Mouse (Mus musculus) kidney, embryonic 15.5 days (tissue): ENCODE results near the gene 1700042G07Rik. TPM values are rescaled to one million over a fixed set of nuclear protein-coding genes. Genes with fewer than 3 reads are reported as not detected.
"Not testable (repeated sequence)": the region's sequence is repeated elsewhere in the genome, so short reads cannot be mapped to it uniquely, and the experiment has no call there.

Source experiments
- ATAC-seq: fragments of 200-750 bp; cut with Nextera tagmentation; replicated peaks from 2 replicates; pipeline ENCODE4 v1.8.0; 2017; ENCODE audit warnings: moderate TSS enrichment; ENCODE audit not compliant: low FRiP score
- H3K27ac ChIP-seq: fragments of 300-500 bp; sonication (generic); 2 replicates; pipeline ENCODE4 v1.5.1; 2015; ENCODE audit warnings: mild to moderate bottlenecking, inconsistent platforms
- H3K27me3 ChIP-seq: fragments of 300-500 bp; sonication (generic); 2 replicates; pipeline ENCODE4 v1.6.1; 2015; ENCODE audit warnings: inconsistent platforms
- H3K36me3 ChIP-seq: fragments of 300-500 bp; sonication (generic); 2 replicates; pipeline ENCODE4 v1.6.1; 2015; ENCODE audit warnings: inconsistent platforms
- H3K4me1 ChIP-seq: fragments of 300-500 bp; sonication (generic); 2 replicates; pipeline ENCODE4 v1.6.1; 2015; ENCODE audit warnings: inconsistent platforms
- H3K4me2 ChIP-seq: fragments of 300-500 bp; sonication (generic); 2 replicates; pipeline ENCODE4 v1.6.1; 2015; ENCODE audit warnings: moderate library complexity, mild to moderate bottlenecking, inconsistent platforms
- H3K4me3 ChIP-seq: fragments of 300-500 bp; sonication (generic); replicated peaks from 2 replicates; pipeline ENCODE4 v1.5.1; 2015; ENCODE audit warnings: mild to moderate bottlenecking, inconsistent platforms
- H3K9ac ChIP-seq: fragments of 300-500 bp; sonication (generic); 2 replicates; pipeline ENCODE4 v1.6.1; 2015; ENCODE audit warnings: mild to moderate bottlenecking, inconsistent platforms
- H3K9me3 ChIP-seq: fragments of 300-500 bp; sonication (generic); replicated peaks from 2 replicates; pipeline ENCODE4 v1.6.1; 2016; ENCODE audit warnings: inconsistent platforms
- WGBS: fragments of 180-500 bp; shearing (Covaris S2); methylation state at CpG from one replicate; pipeline ENCODE4 v1.1.7; 2015; ENCODE audit warnings: mixed read lengths; 5-methylcytosine and 5-hydroxymethylcytosine counted together
- polyA plus RNA-seq: library from polyadenylated mRNA; unstranded; fragments of >200 nt; fragmentation: Nextera tagmentation; extraction: Ambion mirVana; gene quantifications from 2 replicates; pipeline ENCODE4 v1.2.1, GENCODE M21; 2015

The 1700042G07Rik gene
- polyA plus RNA-seq, 1 experiment from 2014 or later = not detected

DNA sequence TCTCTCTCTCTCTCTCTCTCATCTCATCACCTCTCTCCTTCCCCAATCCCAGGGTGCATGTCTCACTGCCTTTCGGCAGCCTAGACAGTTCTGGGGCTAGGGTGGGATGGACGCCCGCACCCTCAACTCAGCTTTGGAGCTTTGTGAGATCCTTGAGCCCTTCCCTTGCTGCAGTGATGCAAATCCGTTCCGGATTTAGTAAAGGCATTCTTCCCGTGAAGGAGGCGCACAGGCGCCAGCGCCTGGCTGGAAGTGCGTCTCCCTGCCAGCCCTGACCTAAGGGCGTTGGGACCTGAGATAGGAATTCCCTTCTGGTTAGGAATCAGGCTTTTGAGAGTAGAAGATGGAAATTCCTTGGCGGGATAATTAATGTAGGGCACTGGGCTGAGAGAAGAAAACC, 9.6 kb downstream of the 1700042G07Rik start:
- Histone ChIP-seq H3K27ac (peak overlapping the region; percentile 24; the same call in 1 of the 2 replicates), H3K4me2 (peak overlapping the region; percentile 44)
- ATAC-seq = no peak

GRCm38 (mm10) chr4:116185083-116185482, 11.9 kb downstream of the 1700042G07Rik start:
- ATAC-seq = no peak
- WGBS = 89% methylated on average over 4 of the region's 4 CpGs
- Histone ChIP-seq H3K4me2 (no peak overlapping the region), H3K27ac (no peak overlapping the region), H3K4me3 (no peak overlapping the region), H3K36me3 (no peaks in the 10 kb centered on the region), H3K27me3 (no peaks in the 10 kb centered on the region), H3K9me3 (no peaks in the 10 kb centered on the region), H3K9ac (no peak overlapping the region), H3K4me1 (peaks cover 14% of the 10 kb centered on the region)

More for the DNA sequence above, 9.6 kb downstream of the 1700042G07Rik start:
- no peak overlapping the region; the same call in 1 of the 2 replicates for H3K4me3 ChIP-seq
- 9% methylated on average over 12 of the region's 12 CpGs for WGBS
- peak overlapping the region; percentile 30; the same call in 1 of the 2 replicates for H3K9ac ChIP-seq
- no peaks in the 10 kb centered on the region for H3K36me3 ChIP-seq
- H3K4me1 ChIP-seq = peaks cover 17% of the 10 kb centered on the region
- H3K9me3 ChIP-seq = no peaks in the 10 kb centered on the region
- H3K27me3 ChIP-seq = no peaks in the 10 kb centered on the region

- H3K9ac ChIP-seq = no peak overlapping the region
- no peak for ATAC-seq
- 22% methylated on average over 4 of the region's 4 CpGs for WGBS
- H3K4me1 ChIP-seq = 0 out of 2 replicates have a peak, but pooled peaks cover 4% of the 10 kb centered on the region
- no peaks in the 10 kb centered on the region for H3K27me3 ChIP-seq
- H3K9me3 ChIP-seq = no peaks in the 10 kb centered on the region
- H3K4me3 ChIP-seq = no peak overlapping the region
- H3K36me3 ChIP-seq = no peaks in the 10 kb centered on the region
- no peak overlapping the region for H3K27ac ChIP-seq
- no peak overlapping the region for H3K4me2 ChIP-seq
These were observed 19.2 kb downstream of the 1700042G07Rik start for GRCm38 (mm10) chr4:116192286-116192835.

DNA sequence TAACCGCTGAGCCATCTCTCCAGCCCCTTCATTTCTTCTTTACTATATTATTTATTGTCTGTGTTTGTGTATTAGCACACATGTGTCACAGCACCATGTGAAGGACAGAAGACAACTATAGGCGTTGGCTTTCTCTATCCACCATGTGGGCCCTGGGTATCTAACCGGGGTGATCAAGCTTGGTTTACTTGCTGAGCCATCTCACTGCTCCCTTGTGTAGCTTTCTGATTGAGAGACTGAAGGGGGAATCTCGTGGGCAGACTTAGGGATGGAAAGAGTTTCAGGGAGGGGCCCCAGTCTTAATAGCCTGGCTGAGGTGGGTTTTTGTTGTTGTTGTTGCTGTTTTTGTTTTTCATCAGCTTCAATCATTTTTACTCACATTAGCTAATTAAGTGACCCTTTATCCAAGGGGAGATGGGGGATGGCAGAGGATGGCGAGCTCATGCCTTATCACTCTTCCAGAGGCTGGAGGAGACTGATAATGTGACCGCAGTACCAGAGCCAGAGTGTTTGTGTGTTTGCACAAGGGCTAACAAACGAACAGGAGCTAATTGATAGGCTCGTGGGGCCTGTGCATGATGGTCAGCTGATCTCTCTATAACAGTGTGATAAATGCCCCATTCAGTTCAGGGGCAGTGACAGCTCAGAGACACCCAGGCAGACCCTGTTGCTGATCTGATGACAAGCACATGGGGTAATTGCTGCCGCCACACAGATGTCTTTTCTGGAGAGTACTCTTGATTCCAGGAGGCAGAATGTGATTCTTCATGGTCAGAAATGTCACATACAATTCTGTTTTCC, 20.6 kb downstream of the 1700042G07Rik start:
- Histone ChIP-seq H3K4me2 (no peak overlapping the region), H3K9me3 (no peaks in the 10 kb centered on the region), H3K4me1 (0 out of 2 replicates have a peak, but pooled peaks cover 4% of the 10 kb centered on the region), H3K4me3 (no peak overlapping the region), H3K27me3 (no peaks in the 10 kb centered on the region), H3K27ac (no peak overlapping the region), H3K9ac (no peak overlapping the region), H3K36me3 (no peaks in the 10 kb centered on the region)
- ATAC-seq = 0 out of 2 replicates have a peak, but pooled peaks have one; percentile 43
- 62% methylated on average over 9 of the region's 9 CpGs for WGBS

DNA sequence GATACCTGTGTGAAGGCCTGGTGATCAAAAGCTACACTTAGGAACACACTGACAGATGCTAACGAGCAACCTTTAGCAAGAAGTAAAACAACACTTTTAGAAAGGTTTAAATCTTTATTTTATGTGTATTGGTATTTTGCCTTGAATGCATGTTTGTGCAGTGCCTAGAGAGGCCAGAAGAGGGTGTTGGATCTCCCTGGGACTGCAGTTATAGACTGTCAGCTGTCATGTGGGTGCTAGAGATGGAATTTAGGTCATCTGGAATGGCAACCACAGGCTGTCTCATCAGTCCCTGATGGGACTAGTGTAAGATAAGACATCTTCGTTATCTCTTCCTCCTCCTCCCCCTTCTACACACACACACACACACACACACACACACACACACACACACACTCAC, 25.2 kb downstream of the 1700042G07Rik start:
- no peak for ATAC-seq
- no peak overlapping the region for H3K4me3 ChIP-seq
- no peaks in the 10 kb centered on the region for H3K36me3 ChIP-seq
- H3K4me2 ChIP-seq = no peak overlapping the region
- no peaks in the 10 kb centered on the region for H3K27me3 ChIP-seq
- 68% methylated on average over 2 of the region's 2 CpGs for WGBS
- H3K9me3 ChIP-seq = no peaks in the 10 kb centered on the region
- no peaks in the 10 kb centered on the region for H3K4me1 ChIP-seq
- H3K9ac ChIP-seq = no peak overlapping the region
- no peak overlapping the region for H3K27ac ChIP-seq

DNA sequence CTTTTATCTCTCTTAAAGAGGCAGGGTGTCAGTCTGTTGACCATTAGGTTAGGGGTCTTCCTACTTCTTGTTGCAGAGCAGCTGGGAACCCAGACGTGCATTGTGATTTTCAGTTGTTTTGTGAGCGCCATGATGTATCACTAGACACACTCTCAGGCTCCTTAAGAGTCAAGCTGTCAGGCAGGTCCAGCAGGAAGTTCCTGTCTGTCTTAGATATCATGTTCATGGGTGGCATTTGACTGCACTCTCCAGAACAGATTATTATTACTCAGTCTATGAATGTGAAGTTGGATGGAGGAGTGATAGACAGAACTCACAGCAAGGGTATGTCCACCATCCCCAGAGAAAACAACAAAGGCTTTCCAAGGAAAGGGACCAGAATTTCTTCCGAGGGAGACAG, 31.2 kb downstream of the 1700042G07Rik start:
- no peaks in the 10 kb centered on the region for H3K9me3 ChIP-seq
- no peak for ATAC-seq
- no peak overlapping the region for H3K4me3 ChIP-seq
- no peak overlapping the region for H3K27ac ChIP-seq
- WGBS = 59% methylated on average over 3 of the region's 3 CpGs
- H3K4me2 ChIP-seq = no peak overlapping the region
- H3K36me3 ChIP-seq = no peaks in the 10 kb centered on the region
- H3K4me1 ChIP-seq = no peaks in the 10 kb centered on the region
- no peaks in the 10 kb centered on the region for H3K27me3 ChIP-seq
- H3K9ac ChIP-seq = no peak overlapping the region

DNA sequence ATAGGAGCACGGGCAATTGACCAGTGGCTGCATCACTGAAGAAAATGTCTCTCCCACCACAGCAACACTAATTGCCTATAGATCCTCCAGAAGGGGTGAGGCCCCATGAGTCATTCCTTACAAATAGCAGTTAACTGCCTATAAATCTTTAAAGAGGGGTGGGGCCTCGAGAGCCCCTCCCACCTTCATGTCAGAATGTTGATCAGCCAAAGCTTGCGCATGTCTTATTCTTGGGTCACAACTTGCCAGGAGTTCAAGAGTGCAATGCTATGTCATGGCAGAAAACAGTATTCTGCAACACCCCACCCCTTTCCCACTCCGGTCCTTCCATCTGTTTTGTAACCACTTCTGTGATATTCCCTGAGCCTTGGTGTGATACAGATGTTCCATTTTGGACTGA, 33.4 kb downstream of the 1700042G07Rik start:
- H3K9me3 ChIP-seq = no peaks in the 10 kb centered on the region
- H3K4me3 ChIP-seq = no peak overlapping the region
- WGBS = 63% methylated on average over 4 of the region's 4 CpGs

GRCm38 (mm10) chr4:116208891-116209290, 35.7 kb downstream of the 1700042G07Rik start:
- no peaks in the 10 kb centered on the region for H3K4me1 ChIP-seq
- H3K36me3 ChIP-seq = no peaks in the 10 kb centered on the region
- H3K27me3 ChIP-seq = no peaks in the 10 kb centered on the region
- no peak overlapping the region for H3K27ac ChIP-seq
- ATAC-seq = no peak
- 88% methylated on average over 1 of the region's 1 CpGs for WGBS
- H3K4me2 ChIP-seq = no peak overlapping the region
- no peak overlapping the region for H3K9ac ChIP-seq
- H3K9me3 ChIP-seq = no peaks in the 10 kb centered on the region
- no peak overlapping the region for H3K4me3 ChIP-seq

More for the DNA sequence above, 33.4 kb downstream of the 1700042G07Rik start:
- Histone ChIP-seq H3K36me3 (no peaks in the 10 kb centered on the region), H3K27me3 (no peaks in the 10 kb centered on the region), H3K4me1 (no peaks in the 10 kb centered on the region), H3K27ac (no peak overlapping the region), H3K4me2 (no peak overlapping the region), H3K9ac (no peak overlapping the region)
- ATAC-seq = no peak

DNA sequence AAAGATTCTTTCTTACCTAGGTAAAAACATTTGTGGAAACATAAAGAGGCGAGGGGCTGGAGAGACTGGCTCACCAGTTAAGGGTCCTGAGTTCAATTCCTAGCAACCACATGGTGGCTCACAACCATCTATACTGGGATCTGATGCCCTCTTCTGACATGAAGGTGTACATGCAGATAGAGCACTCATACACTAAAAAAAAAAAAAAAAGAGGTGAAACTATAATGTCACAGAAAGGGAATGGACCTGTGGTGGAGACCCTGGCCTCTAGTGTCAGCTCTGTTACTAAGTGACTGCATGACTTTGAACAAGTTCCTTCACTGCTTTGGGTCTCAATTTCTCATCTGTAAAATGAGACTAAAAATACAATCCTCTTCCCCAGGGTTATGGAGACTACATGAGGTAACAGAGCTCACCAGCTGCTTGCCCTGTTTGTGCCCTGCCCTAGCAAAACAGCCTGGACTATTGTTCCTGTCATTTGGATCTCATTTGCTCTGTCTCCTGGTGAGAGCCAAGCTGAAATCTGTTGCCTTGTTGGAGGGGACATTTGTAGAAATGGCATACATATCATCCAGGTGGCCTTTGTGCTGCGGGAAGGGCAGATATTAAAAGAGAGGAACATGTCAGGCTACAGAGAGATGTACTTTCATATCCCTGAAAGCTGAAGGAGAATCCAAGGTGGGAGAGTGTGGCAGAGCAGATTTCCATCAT, 42.9 kb downstream of the 1700042G07Rik start:
- no peaks in the 10 kb centered on the region for H3K36me3 ChIP-seq
- H3K27me3 ChIP-seq = no peaks in the 10 kb centered on the region
- no peak overlapping the region for H3K4me3 ChIP-seq
- peaks cover 11% of the 10 kb centered on the region for H3K4me1 ChIP-seq
- no peak overlapping the region for H3K27ac ChIP-seq
- no peak overlapping the region for H3K4me2 ChIP-seq
- 87% methylated on average over 2 of the region's 2 CpGs for WGBS
- ATAC-seq = no peak
- no peaks in the 10 kb centered on the region for H3K9me3 ChIP-seq
- no peak overlapping the region for H3K9ac ChIP-seq

DNA sequence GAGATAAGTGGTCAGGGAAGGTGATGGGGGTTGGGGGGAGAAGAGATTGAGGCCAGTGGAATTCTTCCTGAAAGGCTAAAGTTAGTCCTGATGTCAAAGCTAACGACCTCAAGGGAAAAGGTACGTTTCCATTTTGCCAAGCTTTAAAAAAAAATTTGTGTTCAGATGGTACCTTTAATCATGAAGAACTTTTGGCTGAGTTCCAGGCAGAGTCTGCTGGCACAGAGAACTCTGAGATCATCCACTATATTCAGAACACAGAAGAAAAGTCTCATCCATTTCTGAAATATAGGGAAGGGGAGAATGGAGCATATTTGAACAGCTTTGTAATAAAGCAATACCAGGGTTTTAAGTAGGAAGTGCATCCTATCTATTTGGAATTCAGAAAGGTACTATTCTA, 43.9 kb downstream of the 1700042G07Rik start:
- peaks cover 11% of the 10 kb centered on the region for H3K4me1 ChIP-seq
- H3K27ac ChIP-seq = no peak overlapping the region
- H3K9me3 ChIP-seq = no peaks in the 10 kb centered on the region
- ATAC-seq = no peak
- H3K36me3 ChIP-seq = no peaks in the 10 kb centered on the region
- H3K4me2 ChIP-seq = no peak overlapping the region
- no peak overlapping the region for H3K9ac ChIP-seq
- no peak overlapping the region for H3K4me3 ChIP-seq
- H3K27me3 ChIP-seq = no peaks in the 10 kb centered on the region
- WGBS = 51% methylated on average over 2 of the region's 2 CpGs

- not testable (repeated sequence) for H3K36me3 ChIP-seq, H3K27ac ChIP-seq, H3K4me3 ChIP-seq, H3K27me3 ChIP-seq, H3K4me2 ChIP-seq, H3K9me3 ChIP-seq, ATAC-seq, H3K9ac ChIP-seq
- WGBS = 88% methylated on average over 1 of the region's 1 CpGs
- H3K4me1 ChIP-seq = peaks cover 11% of the 10 kb centered on the region
These were observed 44.5 kb downstream of the 1700042G07Rik start for GRCm38 (mm10) chr4:116217661-116218060.

DNA sequence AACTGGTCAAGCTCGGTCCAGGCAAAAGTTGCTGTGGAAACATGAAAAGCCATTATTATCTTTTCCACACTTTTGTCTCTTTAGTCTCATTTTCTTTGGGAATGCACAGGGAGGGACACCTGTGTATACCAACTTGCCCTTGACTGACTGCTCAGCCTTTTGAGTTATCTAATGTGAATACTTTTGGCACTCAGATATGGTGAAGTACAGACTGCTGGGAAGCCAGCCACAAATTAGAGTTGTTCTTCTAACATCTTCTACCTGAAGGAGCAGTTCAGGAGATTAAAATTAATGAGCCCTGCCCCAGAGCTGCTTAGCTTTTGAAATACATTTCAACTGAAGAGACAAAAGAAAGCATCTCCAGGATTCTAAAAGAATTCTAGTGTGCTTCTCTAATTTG, 45.9 kb downstream of the 1700042G07Rik start:
- Histone ChIP-seq H3K36me3 (no peaks in the 10 kb centered on the region), H3K4me3 (no peak overlapping the region), H3K9ac (no peak overlapping the region), H3K27me3 (no peaks in the 10 kb centered on the region), H3K9me3 (no peaks in the 10 kb centered on the region), H3K4me2 (no peak overlapping the region), H3K27ac (0 out of 2 replicates have a peak overlapping the region, but pooled peaks have one; percentile 37), H3K4me1 (peaks cover 14% of the 10 kb centered on the region)
- 84% methylated on average over 1 of the region's 1 CpGs for WGBS
- no peak for ATAC-seq
